Mouse (Mus musculus) hindbrain, embryonic 16.5 days (tissue): ENCODE results near the gene Ltbp4. TPM values are rescaled to one million over a fixed set of nuclear protein-coding genes. Genes with fewer than 3 reads are reported as not detected.

Experiments
- ATAC-seq: fragments of 200-750 bp; cut with Nextera tagmentation; 2 replicates; pipeline ENCODE4 v1.8.0; 2017; ENCODE audit warnings: moderate TSS enrichment, moderate library complexity
- H3K27ac ChIP-seq: fragments of 300-500 bp; sonication (generic); 2 replicates; pipeline ENCODE4 v1.5.1; 2014; ENCODE audit warnings: low read depth, mild to moderate bottlenecking, control low read depth, low read length, moderate library complexity
- H3K27me3 ChIP-seq: fragments of 300-500 bp; sonication (generic); replicated peaks from 2 replicates; pipeline ENCODE4 v1.6.1; 2014; ENCODE audit warnings: low read length; ENCODE audit not compliant: control insufficient read depth, insufficient read depth
- H3K36me3 ChIP-seq: fragments of 300-500 bp; sonication (generic); 2 replicates; pipeline ENCODE4 v1.6.1; 2014; ENCODE audit warnings: mild to moderate bottlenecking, low read length, moderate library complexity, mixed read lengths; ENCODE audit not compliant: control insufficient read depth, insufficient read depth
- H3K4me1 ChIP-seq: fragments of 300-500 bp; sonication (generic); 2 replicates; pipeline ENCODE4 v1.6.1; 2014; ENCODE audit warnings: low read depth, low read length; ENCODE audit not compliant: control insufficient read depth, insufficient read depth
- H3K4me2 ChIP-seq: fragments of 300-500 bp; sonication (generic); 2 replicates; pipeline ENCODE4 v1.6.1; 2014; ENCODE audit warnings: mild to moderate bottlenecking, low read length, control low read depth, moderate library complexity
- H3K4me3 ChIP-seq: fragments of 300-500 bp; sonication (generic); 2 replicates; pipeline ENCODE4 v1.5.1; 2014; ENCODE audit warnings: mild to moderate bottlenecking, low read length, control low read depth, moderate library complexity
- H3K9ac ChIP-seq: fragments of 300-500 bp; sonication (generic); 2 replicates; pipeline ENCODE4 v1.6.1; 2014; ENCODE audit warnings: low read depth, mild to moderate bottlenecking, control low read depth, low read length, moderate library complexity
- H3K9me3 ChIP-seq: fragments of 300-500 bp; sonication (generic); 2 replicates; pipeline ENCODE4 v1.6.1; 2014; ENCODE audit warnings: mild to moderate bottlenecking, low read length, moderate library complexity; ENCODE audit not compliant: control insufficient read depth
- WGBS: fragments of 180-500 bp; shearing (Covaris S2); extraction: QIAGEN DNeasy Blood & Tissue Kit; methylation state at CpG from one replicate; pipeline ENCODE4 v1.1.7; 2014; 5-methylcytosine and 5-hydroxymethylcytosine counted together
- polyA plus RNA-seq: library from polyadenylated mRNA; unstranded; fragments of >200 nt; fragmentation: Nextera tagmentation; extraction: Ambion mirVana; gene quantifications from 2 replicates; pipeline ENCODE4 v1.2.1, GENCODE M21; 2015

Gene Ltbp4
- polyA plus RNA-seq, 1 experiment from 2014 or later: 14.1 TPM

DNA sequence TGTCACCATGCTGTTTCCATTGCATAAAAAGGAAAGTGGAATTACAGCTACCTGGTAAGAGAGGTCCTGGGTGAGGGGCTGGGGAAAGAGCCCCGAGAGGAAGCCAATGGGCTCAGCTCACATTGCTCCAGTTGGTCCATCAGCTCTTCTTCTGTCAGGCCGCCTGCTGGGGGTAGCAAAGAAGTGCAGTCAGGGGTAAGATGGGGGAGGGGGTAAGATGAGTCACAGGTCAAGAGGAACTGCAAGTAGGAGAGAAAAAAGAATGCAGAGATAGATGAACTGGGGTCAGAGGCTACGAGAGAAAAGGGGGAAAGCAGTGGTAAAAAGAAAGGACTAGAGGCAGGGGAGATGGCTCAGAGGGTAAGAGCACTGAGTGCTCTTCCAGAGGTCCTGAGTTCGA is 5.1 kb upstream of the Ltbp4 start:
- no peak overlapping the region for H3K4me3 ChIP-seq
- no peaks in the 10 kb centered on the region for H3K9me3 ChIP-seq
- H3K36me3 ChIP-seq: peaks cover 15% of the 10 kb centered on the region; the same call in 1 of the 2 replicates
- WGBS: 30% methylated on average over 4 of the region's 4 CpGs
- H3K4me1 ChIP-seq: peaks cover 7% of the 10 kb centered on the region
- H3K4me2 ChIP-seq: no peak overlapping the region
- no peak overlapping the region for H3K27ac ChIP-seq
- no peak for ATAC-seq
- H3K9ac ChIP-seq: no peak overlapping the region
- H3K27me3 ChIP-seq: peaks cover 1% of the 10 kb centered on the region

DNA sequence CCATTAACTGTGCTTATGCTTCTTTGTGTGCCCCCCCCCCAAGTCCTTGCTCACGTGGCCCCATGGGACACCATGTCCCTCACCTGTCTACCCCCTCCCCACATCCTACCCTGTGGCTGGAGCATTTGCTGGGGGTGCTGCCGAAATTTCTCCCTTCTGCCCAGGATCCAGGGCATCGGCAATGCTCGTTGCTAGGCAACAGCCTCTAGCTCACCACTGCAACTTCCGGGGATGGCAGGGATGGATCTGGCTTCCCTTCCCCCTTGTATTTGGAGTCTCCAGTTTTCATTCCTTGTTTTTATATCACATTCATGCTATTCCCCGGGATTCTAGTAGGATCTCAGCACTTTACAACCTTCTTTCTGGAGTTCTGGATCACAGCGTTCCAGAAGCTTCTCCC is 2.0 kb upstream of the Ltbp4 start:
- peak overlapping the region; percentile 30 for H3K4me3 ChIP-seq
- peaks cover 28% of the 10 kb centered on the region for H3K27me3 ChIP-seq
- peak overlapping the region; percentile 50 for H3K9ac ChIP-seq
- ATAC-seq: peak; percentile 43; the same call in 1 of the 2 replicates
- H3K27ac ChIP-seq: peak overlapping the region; percentile 40
- peaks cover 7% of the 10 kb centered on the region; the same call in 1 of the 2 replicates for H3K36me3 ChIP-seq
- H3K4me2 ChIP-seq: peak overlapping the region; percentile 54
- WGBS: 17% methylated on average over 7 of the region's 7 CpGs
- peaks cover 24% of the 10 kb centered on the region for H3K4me1 ChIP-seq
- no peaks in the 10 kb centered on the region for H3K9me3 ChIP-seq

DNA sequence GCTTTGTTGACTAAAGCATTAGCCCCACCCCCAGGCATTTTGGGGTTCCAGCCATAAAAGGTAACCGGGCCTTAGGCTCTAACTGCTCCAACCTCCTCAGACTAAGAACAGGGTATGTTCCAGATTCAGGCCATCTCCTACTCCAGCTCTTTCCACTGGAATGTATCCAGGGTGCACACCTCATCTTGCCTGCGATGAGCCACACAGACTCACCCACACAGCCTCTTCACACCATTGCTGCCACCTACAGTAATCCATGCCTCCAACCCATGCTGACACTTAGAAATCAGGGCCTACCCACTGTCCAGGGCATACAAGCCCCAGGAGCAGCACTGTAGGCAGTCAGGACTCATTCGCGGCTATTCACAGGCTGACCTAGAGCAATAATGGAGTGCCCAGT is 1.6 kb upstream of the Ltbp4 start:
- 51% methylated on average over 4 of the region's 4 CpGs for WGBS
- Histone ChIP-seq H3K4me2 (peak overlapping the region; percentile 54), H3K4me1 (peaks cover 24% of the 10 kb centered on the region), H3K36me3 (peaks cover 7% of the 10 kb centered on the region; the same call in 1 of the 2 replicates), H3K4me3 (peak overlapping the region; percentile 30), H3K9me3 (no peaks in the 10 kb centered on the region), H3K27ac (peak overlapping the region; percentile 40), H3K9ac (peak overlapping the region; percentile 50), H3K27me3 (peaks cover 32% of the 10 kb centered on the region)
- peak; percentile 14; the same call in 1 of the 2 replicates for ATAC-seq

DNA sequence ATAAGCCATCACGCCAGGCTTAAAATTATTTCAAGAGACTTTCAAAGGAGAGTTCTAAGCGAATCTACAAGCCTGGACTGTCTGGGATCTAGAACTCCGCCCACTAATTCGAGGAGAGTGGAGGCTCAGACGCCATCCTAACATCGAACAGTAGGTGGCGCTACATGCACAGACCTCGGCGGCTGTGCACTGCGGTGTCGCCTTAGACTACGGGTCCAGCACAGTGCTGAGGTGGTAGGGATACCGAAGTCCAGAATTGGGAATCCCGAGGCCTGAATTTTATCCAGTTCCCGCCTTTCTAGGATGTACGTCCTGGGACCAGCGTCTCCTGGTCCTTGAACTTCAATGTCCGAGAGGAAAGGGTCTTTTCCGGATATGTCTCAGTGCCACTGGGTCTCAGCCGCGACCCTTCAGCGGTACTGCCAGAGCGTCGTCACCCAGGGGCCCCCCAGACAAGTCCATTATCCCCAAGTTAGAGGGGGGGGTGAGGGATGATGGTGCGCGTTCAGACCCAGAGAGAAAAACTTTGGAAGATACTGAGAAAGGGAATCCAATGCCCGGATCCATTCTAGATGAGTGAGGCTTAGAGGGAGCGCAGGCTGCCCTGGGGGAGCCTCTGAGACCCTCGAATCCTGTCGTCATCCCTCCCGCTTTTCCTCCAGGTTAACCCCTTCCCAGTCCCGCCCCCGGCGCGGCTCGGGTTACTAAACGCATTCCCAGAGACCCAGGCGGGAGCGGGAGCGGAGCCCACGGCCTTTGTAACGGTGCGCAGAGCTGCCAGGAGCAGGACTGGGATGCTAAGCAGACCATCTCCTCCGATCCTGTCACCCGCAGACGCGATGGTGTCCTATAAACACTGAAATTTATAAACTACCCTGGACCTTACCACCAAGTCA is 1.3 kb downstream of the Ltbp4 start:
- no peaks in the 10 kb centered on the region for H3K9me3 ChIP-seq
- H3K4me2 ChIP-seq: peak overlapping the region; percentile 61
- no peak overlapping the region for H3K27ac ChIP-seq
- peaks cover 41% of the 10 kb centered on the region for H3K4me1 ChIP-seq
- peak overlapping the region; percentile 50 for H3K9ac ChIP-seq
- peaks cover 53% of the 10 kb centered on the region for H3K27me3 ChIP-seq
- ATAC-seq: peak; percentile 86
- H3K4me3 ChIP-seq: peak overlapping the region; percentile 37
- H3K36me3 ChIP-seq: 0 out of 2 replicates have a peak, but pooled peaks cover 1% of the 10 kb centered on the region
- under 1% methylated on average over 47 of the region's 47 CpGs for WGBS

DNA sequence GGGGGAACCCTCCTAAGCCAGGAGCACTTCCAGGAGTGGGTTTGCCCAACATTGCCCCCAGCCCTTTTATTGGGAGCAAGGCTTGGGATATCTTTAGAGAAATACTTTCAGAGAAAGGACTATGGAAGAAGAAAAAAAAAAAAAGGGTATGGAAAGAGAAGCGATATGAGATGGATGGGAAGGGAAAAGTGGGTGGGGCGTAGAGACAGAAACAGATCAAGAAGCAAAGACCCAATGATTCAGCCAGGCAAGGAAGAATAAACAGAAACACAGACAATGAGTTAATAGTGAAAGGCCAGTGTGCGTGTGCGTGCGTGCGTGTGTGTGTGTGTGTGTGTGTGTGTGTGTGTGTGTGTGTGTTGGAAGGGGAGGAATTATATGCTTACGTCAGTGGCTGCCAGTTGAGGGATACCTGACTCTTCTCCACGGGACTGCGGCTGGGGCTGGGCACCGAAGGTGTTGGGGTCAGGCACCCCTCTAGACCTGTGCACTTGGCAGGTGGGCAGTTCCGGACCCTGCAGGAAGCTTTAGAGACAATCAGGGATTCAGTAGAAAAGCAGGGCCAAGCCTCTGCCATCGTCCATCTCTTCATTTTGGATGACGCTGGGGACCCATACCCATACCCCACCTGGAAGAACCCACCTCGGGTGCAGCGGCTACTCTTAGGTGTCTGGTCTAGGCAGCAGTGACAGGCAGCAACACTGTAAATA is 2.3 kb downstream of the Ltbp4 start:
- no peak overlapping the region for H3K27ac ChIP-seq
- peaks cover 63% of the 10 kb centered on the region for H3K27me3 ChIP-seq
- H3K4me1 ChIP-seq: peaks cover 49% of the 10 kb centered on the region
- no peak overlapping the region for H3K4me3 ChIP-seq
- no peaks in the 10 kb centered on the region for H3K9me3 ChIP-seq
- H3K4me2 ChIP-seq: no peak overlapping the region
- no peak overlapping the region for H3K9ac ChIP-seq
- WGBS: 59% methylated on average over 14 of the region's 15 CpGs
- ATAC-seq: no peak
- no peaks in the 10 kb centered on the region for H3K36me3 ChIP-seq

DNA sequence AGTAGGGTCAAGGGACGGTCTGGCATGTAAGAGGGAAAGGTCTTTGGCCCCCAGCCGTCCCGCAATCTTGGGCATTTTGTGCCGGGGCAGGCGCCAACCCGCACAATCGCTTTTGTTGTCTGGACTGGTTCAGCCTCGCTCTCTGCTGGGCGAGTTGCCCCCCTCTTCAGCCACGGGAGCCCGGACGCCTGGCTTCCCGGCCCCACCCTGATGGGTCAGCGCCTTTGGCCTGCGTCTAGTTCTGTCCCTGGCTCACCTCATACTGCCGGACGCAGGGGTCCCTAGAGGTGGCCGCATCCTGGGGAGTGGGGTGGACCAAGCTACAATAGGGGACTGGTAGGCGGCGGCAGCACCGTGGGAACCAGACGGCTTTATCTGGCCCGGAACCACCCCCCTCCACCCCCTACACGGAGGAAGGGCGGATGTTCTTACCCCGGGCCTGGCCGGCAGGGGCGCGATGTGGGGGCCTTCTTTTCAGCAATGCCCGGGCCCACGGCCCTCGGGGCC is 3.0 kb downstream of the Ltbp4 start:
- H3K27me3 ChIP-seq: peaks cover 70% of the 10 kb centered on the region
- no peaks in the 10 kb centered on the region for H3K36me3 ChIP-seq
- H3K4me1 ChIP-seq: peaks cover 52% of the 10 kb centered on the region
- WGBS: 4% methylated on average over 32 of the region's 32 CpGs
- no peak for ATAC-seq
- no peak overlapping the region for H3K27ac ChIP-seq
- H3K4me2 ChIP-seq: 0 out of 2 replicates have a peak overlapping the region, but pooled peaks have one; percentile 1
- no peak overlapping the region for H3K4me3 ChIP-seq
- H3K9ac ChIP-seq: no peak overlapping the region
- no peaks in the 10 kb centered on the region for H3K9me3 ChIP-seq

DNA sequence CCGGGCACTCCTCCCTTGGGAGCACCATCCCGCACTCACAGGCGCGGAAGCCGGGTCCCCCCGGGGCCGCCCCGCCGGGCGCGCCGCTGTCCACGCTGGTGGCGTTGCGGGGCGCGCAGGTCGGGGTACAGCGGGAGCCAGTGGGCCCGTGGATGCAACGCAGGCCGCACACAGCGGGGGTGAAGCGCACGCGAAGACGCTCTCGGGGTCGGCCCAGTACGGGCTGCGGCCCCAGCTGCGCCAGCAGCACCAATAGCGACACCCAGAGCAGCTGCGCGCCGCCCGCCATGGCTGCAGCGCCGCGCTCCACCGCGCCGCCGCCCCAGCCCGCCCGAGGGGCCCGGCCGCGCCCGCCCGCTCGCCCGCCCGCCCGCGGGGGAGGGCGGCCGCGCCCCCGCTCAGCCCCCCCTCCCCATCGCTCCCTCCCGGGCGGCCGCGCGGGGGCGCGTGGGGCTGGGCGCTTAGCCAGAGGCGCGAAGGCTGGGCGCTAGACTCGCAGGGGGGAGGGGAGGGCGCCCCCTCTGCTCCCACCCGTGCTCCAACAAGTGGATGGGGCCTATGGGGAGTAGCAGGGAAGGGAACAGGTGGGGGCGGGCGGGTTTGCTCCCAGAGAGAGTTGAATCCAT is 4.1 kb downstream of the Ltbp4 start:
- Histone ChIP-seq H3K4me1 (peaks cover 46% of the 10 kb centered on the region), H3K27me3 (peaks cover 77% of the 10 kb centered on the region), H3K9me3 (no peaks in the 10 kb centered on the region), H3K4me3 (peak overlapping the region; percentile 52), H3K36me3 (no peaks in the 10 kb centered on the region), H3K4me2 (peak overlapping the region; percentile 96), H3K27ac (no peak overlapping the region), H3K9ac (peak overlapping the region; percentile 69)
- under 1% methylated on average over 59 of the region's 77 CpGs for WGBS
- no peak for ATAC-seq

DNA sequence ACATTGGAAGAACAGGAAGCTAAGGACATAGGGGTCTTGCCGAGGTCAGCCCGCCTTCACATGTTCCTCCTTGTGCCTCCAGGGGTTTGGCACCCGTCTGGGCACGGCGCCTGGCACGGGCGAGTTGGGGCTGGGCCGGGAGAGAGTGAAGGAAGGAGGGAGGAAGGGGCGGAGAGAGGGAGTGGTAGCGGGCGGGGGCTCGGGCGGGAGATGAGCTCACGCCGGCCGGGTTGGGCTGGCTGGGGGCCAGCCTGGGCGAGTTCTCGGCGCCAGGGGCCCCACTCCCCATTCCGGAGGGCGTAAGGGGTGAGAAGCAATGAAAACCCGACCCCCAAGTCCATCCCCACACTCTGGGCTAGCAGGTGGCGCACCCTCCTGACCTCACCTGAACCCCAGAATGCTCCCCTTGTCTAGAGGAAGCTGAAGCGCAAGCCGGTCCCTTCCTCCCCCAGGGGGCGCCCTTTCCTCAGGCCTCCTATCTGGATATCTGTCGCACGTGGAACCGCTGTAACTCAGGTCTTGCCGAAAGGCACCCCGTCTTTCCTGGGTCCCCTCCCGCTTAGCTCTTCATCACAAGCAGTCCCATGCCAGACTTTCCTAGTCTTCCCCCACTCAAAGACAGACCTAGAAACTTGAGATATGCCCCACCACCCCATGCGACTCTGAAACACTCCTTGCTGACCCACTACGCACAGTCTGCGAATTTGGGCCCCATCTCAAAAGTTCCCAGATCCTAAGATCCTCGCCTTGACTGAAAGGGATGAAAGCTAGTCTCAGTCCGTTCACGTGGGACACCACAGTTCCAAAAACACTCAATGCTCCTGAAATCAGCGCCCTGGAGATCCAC is 4.9 kb downstream of the Ltbp4 start:
- H3K9ac ChIP-seq: no peak overlapping the region

More for the DNA sequence above, 4.9 kb downstream of the Ltbp4 start:
- H3K27ac ChIP-seq: no peak overlapping the region
- peak overlapping the region; percentile 96 for H3K4me2 ChIP-seq
- H3K4me3 ChIP-seq: peak overlapping the region; percentile 52
- H3K27me3 ChIP-seq: peaks cover 84% of the 10 kb centered on the region
- ATAC-seq: no peak
- no peaks in the 10 kb centered on the region for H3K9me3 ChIP-seq
- WGBS: 2% methylated on average over 35 of the region's 39 CpGs
- peaks cover 45% of the 10 kb centered on the region for H3K4me1 ChIP-seq
- no peaks in the 10 kb centered on the region for H3K36me3 ChIP-seq
